Mouse (Mus musculus) heart, postnatal 4 days (tissue): ENCODE measurements at regions not wholly inside any gene's neighbourhood (a gene's known extent, or its start where the extent isn't known, plus 50 kb on each side); places are given as distances from the start of the nearest gene placed in this dataset.
A peak's percentile ranks its signal among the peaks of the same experiment; 100 is the strongest.

Experiments used
- DNase-seq: peaks from one replicate; pipeline ENCODE4 v3.0.0; 2021

GRCm38 (mm10) chr4:88940670-88941069 lies 60.7 kb upstream of the Ifne start:
- no peak for DNase-seq

GRCm38 (mm10) chr4:88939397-88939796 lies 59.4 kb upstream of the Ifne start:
- DNase-seq: no peak

GRCm38 (mm10) chr4:88938712-88939032 lies 58.7 kb upstream of the Ifne start:
- DNase-seq: no peak

- DNase-seq: peak; percentile 50
Measured at GRCm38 (mm10) chr4:88937866-88938711, 58.1 kb upstream of the Ifne start.

- DNase-seq: no peak
Measured at GRCm38 (mm10) chr4:88936976-88937375, 57.0 kb upstream of the Ifne start.

GRCm38 (mm10) chr4:88935901-88936300 lies 55.9 kb upstream of the Ifne start:
- DNase-seq: no peak

GRCm38 (mm10) chr4:88935316-88935715 lies 55.3 kb upstream of the Ifne start:
- DNase-seq: no peak

- DNase-seq: no peak
Measured at GRCm38 (mm10) chr4:88934266-88935025, 54.4 kb upstream of the Ifne start.

- DNase-seq: no peak
Measured at GRCm38 (mm10) chr4:88931217-88931616, 51.2 kb upstream of the Ifne start.
